Mouse (Mus musculus) liver, adult 2 months (tissue): Measurements from ENCODE around the gene Clasp1. TPM values are rescaled to one million over a fixed set of nuclear protein-coding genes. Genes with fewer than 3 reads are reported as not detected.

Experiments used
- DNase-seq: peaks from one replicate; pipeline ENCODE4 v3.0.0-alpha.2; 2011; ENCODE audit warnings: low read depth, low spot score; ENCODE audit errors: extremely low read depth
- H3K27ac ChIP-seq: fragments of 200-500 bp; replicated peaks from 2 replicates; pipeline ENCODE4 v1.5.1; 2012; ENCODE audit warnings: low read depth, mild to moderate bottlenecking, control low read depth, inconsistent platforms, low read length; ENCODE audit not compliant: insufficient read depth
- H3K27me3 ChIP-seq: fragments of 200-500 bp; 2 replicates; pipeline ENCODE4 v1.6.1; 2012; ENCODE audit warnings: mild to moderate bottlenecking, moderate library complexity, low read length, inconsistent platforms; ENCODE audit not compliant: control insufficient read depth, insufficient read depth
- H3K36me3 ChIP-seq: fragments of 200-500 bp; 2 replicates; pipeline ENCODE4 v1.6.1; 2012; ENCODE audit warnings: low read length, inconsistent platforms; ENCODE audit not compliant: control insufficient read depth, insufficient read depth
- H3K4me1 ChIP-seq: fragments of 200-500 bp; 2 replicates; pipeline ENCODE4 v1.6.1; 2011; ENCODE audit warnings: low read length; ENCODE audit not compliant: control insufficient read depth, insufficient read depth
- H3K4me3 ChIP-seq: fragments of 200-500 bp; 2 replicates; pipeline ENCODE4 v1.5.1; 2011; ENCODE audit warnings: low read depth, mild to moderate bottlenecking, control low read depth, low read length, moderate library complexity; ENCODE audit not compliant: insufficient read depth
- H3K79me2 ChIP-seq: fragments of 200-500 bp; 2 replicates; pipeline ENCODE4 v1.6.1; 2012; ENCODE audit warnings: inconsistent platforms, mild to moderate bottlenecking, low read length, moderate library complexity; ENCODE audit not compliant: control insufficient read depth, insufficient read depth
- H3K9ac ChIP-seq: fragments of 200-500 bp; 2 replicates; pipeline ENCODE4 v1.6.1; 2012; ENCODE audit warnings: low read depth, mild to moderate bottlenecking, control low read depth, inconsistent platforms, low read length
- CTCF ChIP-seq: fragments of 200-500 bp; IDR thresholded peaks from 2 replicates; pipeline ENCODE4 v1.5.1; 2011; ENCODE audit warnings: low read depth, low read length, control low read depth
- POLR2A ChIP-seq: fragments of 200-500 bp; IDR thresholded peaks from 2 replicates; pipeline ENCODE4 v1.6.1; 2011; ENCODE audit warnings: low read length, control low read depth; ENCODE audit not compliant: insufficient read depth; ENCODE audit errors: extremely low read depth
- WGBS: fragments of 180-500 bp; shearing (Covaris S2); methylation state at CpG from one replicate; pipeline ENCODE4 v1.1.7; 2018; 5-methylcytosine and 5-hydroxymethylcytosine counted together
- polyA plus RNA-seq: library from polyadenylated mRNA; depleted of rRNA; stranded (reverse); fragments of >200 nt; gene quantifications from 2 replicates; pipeline ENCODE4 v1.2.3, GENCODE M21; 2012
- total RNA-seq: library from RNA; depleted of rRNA; stranded (reverse); fragments of >200 nt; gene quantifications from 2 replicates; pipeline ENCODE4 v1.2.3, GENCODE M21; 2014

Clasp1 gene
- total and polyA plus RNA-seq, 2 experiments = 4.1 to 12.1 TPM

GRCm38 (mm10) chr1:118445441-118445840 lies 56.6 kb downstream of the Clasp1 start:
- Histone ChIP-seq H3K9ac (no peak overlapping the region), H3K36me3 (no peaks in the 10 kb centered on the region), H3K4me1 (peaks cover 13% of the 10 kb centered on the region), H3K27ac (no peak overlapping the region), H3K27me3 (no peaks in the 10 kb centered on the region), H3K4me3 (no peak overlapping the region), H3K79me2 (peaks cover 22% of the 10 kb centered on the region; the same call in 1 of the 2 replicates)
- DNase-seq = no peak
- no peak for TF ChIP-seq POLR2A
- no peak for TF ChIP-seq CTCF
- WGBS = 83% methylated on average over 6 of the region's 6 CpGs

- DNase-seq = no peak
- 84% methylated on average over 3 of the region's 3 CpGs for WGBS
- no peaks in the 10 kb centered on the region for H3K27me3 ChIP-seq
- peaks cover 13% of the 10 kb centered on the region for H3K4me1 ChIP-seq
- no peak overlapping the region for H3K4me3 ChIP-seq
- no peak overlapping the region for H3K9ac ChIP-seq
- TF ChIP-seq POLR2A (no peak), CTCF (no peak)
- peaks cover 19% of the 10 kb centered on the region; the same call in 1 of the 2 replicates for H3K79me2 ChIP-seq
- H3K27ac ChIP-seq = no peak overlapping the region
- no peaks in the 10 kb centered on the region for H3K36me3 ChIP-seq
These were observed 57.1 kb downstream of the Clasp1 start for GRCm38 (mm10) chr1:118446006-118446405.

DNA sequence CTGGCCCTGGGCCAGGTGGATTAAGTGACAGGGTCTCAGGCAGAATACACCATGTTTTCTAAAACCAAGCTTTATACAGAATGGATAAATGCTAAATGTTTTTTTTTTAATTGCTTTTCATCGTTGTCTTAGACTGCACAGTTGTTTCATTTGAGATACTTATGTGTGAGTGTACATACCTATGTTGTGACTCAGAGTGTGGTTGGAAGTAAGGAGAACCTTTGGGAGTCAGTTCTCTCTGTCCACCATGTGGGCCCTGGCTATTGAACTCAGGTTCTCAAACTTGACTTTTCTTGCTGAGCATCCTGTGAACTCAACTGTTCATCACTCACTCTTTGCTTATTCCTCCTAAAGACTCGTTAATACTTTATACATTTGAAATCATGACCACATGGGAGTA lies 58.3 kb downstream of the Clasp1 start:
- no peak overlapping the region for H3K9ac ChIP-seq
- peaks cover 13% of the 10 kb centered on the region for H3K4me1 ChIP-seq
- H3K4me3 ChIP-seq = no peak overlapping the region
- DNase-seq = no peak
- 92% methylated on average over 2 of the region's 2 CpGs for WGBS
- no peaks in the 10 kb centered on the region for H3K36me3 ChIP-seq
- TF ChIP-seq CTCF = no peak
- no peak for TF ChIP-seq POLR2A
- no peak overlapping the region for H3K27ac ChIP-seq
- no peaks in the 10 kb centered on the region for H3K27me3 ChIP-seq
- H3K79me2 ChIP-seq = peaks cover 18% of the 10 kb centered on the region; the same call in 1 of the 2 replicates

DNA sequence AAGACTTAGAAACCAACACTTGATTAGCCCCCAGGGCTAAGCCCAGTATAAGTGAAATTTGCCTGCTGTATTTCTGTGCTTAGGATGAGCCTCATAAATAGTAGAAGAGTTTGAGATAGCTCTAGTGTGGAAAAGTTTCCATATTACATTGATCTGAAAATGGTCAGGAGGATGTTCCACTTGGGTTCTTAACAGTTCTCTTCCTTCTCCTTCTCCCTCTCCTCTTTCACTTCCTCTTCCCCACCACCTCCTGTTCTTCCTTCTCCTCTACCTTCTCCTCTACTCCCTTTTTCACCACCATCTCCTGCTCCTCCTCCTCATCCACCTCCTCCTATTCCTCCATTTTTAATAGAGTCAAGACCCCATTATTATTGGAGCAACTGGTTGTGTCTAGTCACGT lies 59.4 kb downstream of the Clasp1 start:
- DNase-seq = no peak
- Histone ChIP-seq H3K4me3 (no peak overlapping the region), H3K4me1 (peaks cover 13% of the 10 kb centered on the region), H3K27me3 (no peaks in the 10 kb centered on the region), H3K9ac (no peak overlapping the region), H3K27ac (no peak overlapping the region), H3K36me3 (no peaks in the 10 kb centered on the region), H3K79me2 (peaks cover 29% of the 10 kb centered on the region)
- TF ChIP-seq POLR2A = no peak
- TF ChIP-seq CTCF = no peak
- WGBS = 78% methylated on average over 1 of the region's 1 CpGs

DNA sequence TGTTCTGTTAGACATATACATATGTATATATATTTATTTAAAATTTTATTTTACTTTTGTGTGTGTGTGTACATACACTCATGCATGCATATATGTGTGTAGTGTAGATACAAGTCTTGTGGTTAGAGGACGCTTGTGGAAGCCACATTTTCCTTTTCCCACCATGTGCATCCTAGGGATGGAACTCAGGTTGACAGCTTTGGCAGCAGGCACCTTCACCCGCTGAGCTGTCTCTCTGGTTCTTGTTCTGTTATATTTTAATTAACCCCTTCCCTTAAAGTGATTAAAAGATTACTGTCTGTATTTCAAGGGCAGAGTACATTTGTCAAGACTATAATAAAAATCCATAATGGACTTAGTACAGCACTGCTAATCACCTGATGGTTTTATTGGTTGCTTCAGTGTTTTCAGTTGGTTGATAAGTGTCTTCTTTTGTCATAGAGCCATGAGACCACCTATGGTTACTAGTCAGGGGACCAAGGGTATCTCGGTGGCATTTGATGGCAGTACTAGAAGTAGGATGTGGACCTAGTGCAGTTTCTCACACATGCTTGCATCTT lies 62.1 kb downstream of the Clasp1 start:
- Histone ChIP-seq H3K79me2 (peaks cover 22% of the 10 kb centered on the region), H3K27ac (no peak overlapping the region), H3K4me3 (no peak overlapping the region), H3K27me3 (no peaks in the 10 kb centered on the region), H3K9ac (no peak overlapping the region), H3K36me3 (no peaks in the 10 kb centered on the region), H3K4me1 (peaks cover 13% of the 10 kb centered on the region)
- no peak for DNase-seq
- WGBS = 94% methylated on average over 3 of the region's 3 CpGs
- TF ChIP-seq POLR2A (no peak), CTCF (no peak)

- WGBS = 94% methylated on average over 4 of the region's 4 CpGs
- Histone ChIP-seq H3K9ac (no peak overlapping the region), H3K36me3 (no peaks in the 10 kb centered on the region), H3K4me1 (peaks cover 16% of the 10 kb centered on the region), H3K4me3 (no peak overlapping the region), H3K79me2 (peaks cover 27% of the 10 kb centered on the region), H3K27ac (no peak overlapping the region), H3K27me3 (no peaks in the 10 kb centered on the region)
- no peak for TF ChIP-seq CTCF
- TF ChIP-seq POLR2A = no peak
- DNase-seq = no peak
These were observed 64.7 kb downstream of the Clasp1 start for GRCm38 (mm10) chr1:118453577-118453976.
